Mouse (Mus musculus) forebrain, embryonic 12.5 days (tissue): ENCODE measurements around the gene Tm4sf1. TPM values are rescaled to one million over a fixed set of nuclear protein-coding genes. Genes with fewer than 3 reads are reported as not detected.

Experiments used
- ATAC-seq: fragments of 200-750 bp; cut with Nextera tagmentation; 2 replicates; pipeline ENCODE4 v1.8.0; 2017; ENCODE audit warnings: moderate TSS enrichment; ENCODE audit not compliant: low FRiP score
- H3K27ac ChIP-seq: fragments of 300-500 bp; sonication (generic); 2 replicates; pipeline ENCODE4 v1.5.1; 2016; ENCODE audit warnings: mild to moderate bottlenecking
- H3K27me3 ChIP-seq: fragments of 300-500 bp; sonication (generic); 2 replicates; pipeline ENCODE4 v1.6.1; 2016; ENCODE audit warnings: mild to moderate bottlenecking
- H3K36me3 ChIP-seq: fragments of 300-500 bp; sonication (generic); replicated peaks from 2 replicates; pipeline ENCODE4 v1.6.1; 2016; ENCODE audit warnings: mild to moderate bottlenecking
- H3K4me1 ChIP-seq: fragments of 300-500 bp; sonication (generic); 2 replicates; pipeline ENCODE4 v1.6.1; 2016
- H3K4me2 ChIP-seq: fragments of 300-500 bp; sonication (generic); 2 replicates; pipeline ENCODE4 v1.6.1; 2016; ENCODE audit warnings: mild to moderate bottlenecking, moderate library complexity
- H3K4me3 ChIP-seq: fragments of 300-500 bp; sonication (generic); replicated peaks from 2 replicates; pipeline ENCODE4 v1.5.1; 2016; ENCODE audit warnings: mild to moderate bottlenecking
- H3K9ac ChIP-seq: fragments of 300-500 bp; sonication (generic); 2 replicates; pipeline ENCODE4 v1.6.1; 2016; ENCODE audit warnings: mild to moderate bottlenecking
- H3K9me3 ChIP-seq: fragments of 300-500 bp; sonication (generic); 2 replicates; pipeline ENCODE4 v1.6.1; 2016
- WGBS: fragments of 180-500 bp; shearing (Covaris S2); methylation state at CpG from one replicate; pipeline ENCODE4 v1.1.7; 2016; 5-methylcytosine and 5-hydroxymethylcytosine counted together
- polyA plus RNA-seq: library from polyadenylated mRNA; unstranded; fragments of >200 nt; fragmentation: Nextera tagmentation; extraction: Ambion mirVana; gene quantifications from 2 replicates; pipeline ENCODE4 v1.2.1, GENCODE M21; 2016

Gene Tm4sf1
- polyA plus RNA-seq, 1 experiment from 2014 or later, result 13.1 TPM

DNA sequence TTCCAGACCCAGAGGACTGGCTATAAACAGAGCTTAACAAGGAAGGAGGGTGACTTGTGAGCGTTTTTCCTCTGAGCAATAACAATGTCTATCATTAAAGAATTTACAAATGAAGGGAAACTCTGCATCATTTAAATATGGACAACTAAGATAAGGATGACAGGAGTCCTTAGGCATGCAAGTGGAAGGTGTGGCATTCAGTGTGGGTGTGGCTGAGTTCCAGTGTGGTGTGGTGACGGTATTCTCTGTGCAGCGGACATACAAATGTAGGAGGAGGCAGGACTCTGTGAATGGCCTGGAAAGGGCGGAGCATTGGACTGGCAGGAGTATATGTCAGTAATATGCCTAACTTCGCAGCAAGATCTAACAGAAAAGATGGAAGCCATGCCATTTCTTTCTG lies 24.3 kb downstream of the Tm4sf1 start:
- H3K36me3 ChIP-seq, result no peaks in the 10 kb centered on the region
- H3K27me3 ChIP-seq, result no peaks in the 10 kb centered on the region
- no peak for ATAC-seq
- 89% methylated on average over 5 of the region's 5 CpGs for WGBS
- no peak overlapping the region for H3K4me2 ChIP-seq
- H3K27ac ChIP-seq, result no peak overlapping the region
- H3K9me3 ChIP-seq, result no peaks in the 10 kb centered on the region
- H3K4me1 ChIP-seq, result no peaks in the 10 kb centered on the region
- no peak overlapping the region for H3K4me3 ChIP-seq
- no peak overlapping the region for H3K9ac ChIP-seq

DNA sequence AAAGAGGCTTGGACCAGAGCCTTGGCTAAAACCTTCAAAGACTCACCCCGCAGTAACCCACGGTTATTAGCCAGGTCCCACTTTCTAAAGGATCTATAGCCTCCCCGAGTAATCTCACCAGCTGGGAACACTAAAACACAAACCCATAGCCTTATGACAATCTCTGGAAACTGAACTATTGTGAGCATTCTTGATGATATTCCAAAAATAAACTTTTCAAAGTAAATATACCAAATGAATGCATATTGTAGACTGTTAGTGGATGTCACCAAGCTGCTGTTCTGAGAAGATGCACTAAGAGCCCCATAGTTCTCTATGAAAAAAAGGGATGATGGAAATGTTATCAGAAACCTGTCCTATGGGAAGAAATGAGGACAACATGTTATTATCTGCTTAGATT lies 25.0 kb downstream of the Tm4sf1 start:
- no peaks in the 10 kb centered on the region for H3K27me3 ChIP-seq
- WGBS, result 91% methylated on average over 3 of the region's 3 CpGs
- no peaks in the 10 kb centered on the region for H3K36me3 ChIP-seq
- no peak overlapping the region for H3K4me3 ChIP-seq
- H3K9ac ChIP-seq, result no peak overlapping the region
- no peak overlapping the region for H3K27ac ChIP-seq
- H3K4me1 ChIP-seq, result no peaks in the 10 kb centered on the region
- no peak for ATAC-seq
- H3K9me3 ChIP-seq, result no peaks in the 10 kb centered on the region
- H3K4me2 ChIP-seq, result no peak overlapping the region

DNA sequence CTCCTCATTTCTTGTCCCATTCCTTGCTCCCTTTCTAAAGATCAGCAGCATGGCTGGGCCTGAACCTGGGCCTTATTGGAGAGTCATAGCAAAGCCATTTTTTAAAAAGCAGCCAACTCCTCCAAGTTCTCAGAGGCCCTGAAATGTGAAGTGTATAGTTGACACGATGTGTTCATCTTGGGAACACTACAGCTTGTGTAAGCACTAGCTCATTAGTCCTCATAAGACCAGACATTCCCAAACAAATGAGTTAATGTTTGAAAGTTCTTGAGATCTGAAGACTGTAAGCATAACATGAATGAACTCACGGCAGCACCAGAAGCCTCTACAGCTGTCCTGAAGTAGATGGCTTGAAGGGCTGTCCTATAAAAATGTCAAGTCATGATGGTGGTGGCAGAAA lies 32.8 kb downstream of the Tm4sf1 start:
- no peak for ATAC-seq
- Histone ChIP-seq H3K9me3 (no peaks in the 10 kb centered on the region), H3K27ac (no peak overlapping the region), H3K4me2 (no peak overlapping the region), H3K36me3 (no peaks in the 10 kb centered on the region), H3K27me3 (no peaks in the 10 kb centered on the region), H3K4me1 (no peaks in the 10 kb centered on the region), H3K4me3 (no peak overlapping the region), H3K9ac (no peak overlapping the region)
- 69% methylated on average over 2 of the region's 2 CpGs for WGBS

DNA sequence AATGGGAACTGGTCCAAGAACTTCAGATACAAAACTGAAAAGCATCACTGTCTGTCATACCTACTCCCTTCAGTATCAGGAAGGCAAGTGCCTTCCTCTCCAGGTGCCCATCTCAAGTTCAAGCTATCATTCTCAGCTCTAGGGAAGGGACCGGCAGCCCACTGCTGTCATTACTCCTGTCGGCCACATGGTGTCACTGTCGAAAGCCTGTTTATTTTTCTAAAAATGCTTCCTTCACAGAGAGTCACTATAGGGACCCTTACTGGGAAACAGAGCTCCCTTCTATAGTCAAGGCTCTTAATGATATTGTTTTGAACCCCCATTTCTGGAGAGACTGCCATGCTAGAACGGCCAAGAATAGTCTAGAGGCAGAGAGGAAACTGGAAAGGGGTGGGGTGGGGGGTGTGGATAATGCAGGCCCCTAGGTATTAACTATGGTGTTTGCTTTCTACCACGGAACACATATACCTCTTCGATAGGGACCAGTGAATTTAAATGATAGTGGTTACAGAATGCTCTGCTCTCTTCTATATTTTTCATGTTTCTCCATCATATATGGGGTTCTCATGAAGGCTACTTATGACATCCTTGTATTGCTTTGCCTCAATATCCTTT lies 34.1 kb downstream of the Tm4sf1 start:
- Histone ChIP-seq H3K27ac (no peak overlapping the region), H3K9me3 (no peaks in the 10 kb centered on the region), H3K4me2 (no peak overlapping the region), H3K27me3 (no peaks in the 10 kb centered on the region), H3K4me1 (no peaks in the 10 kb centered on the region), H3K4me3 (no peak overlapping the region), H3K36me3 (no peaks in the 10 kb centered on the region), H3K9ac (no peak overlapping the region)
- WGBS, result 33% methylated on average over 6 of the region's 6 CpGs
- ATAC-seq, result peak; percentile 79; the same call in 1 of the 2 replicates

DNA sequence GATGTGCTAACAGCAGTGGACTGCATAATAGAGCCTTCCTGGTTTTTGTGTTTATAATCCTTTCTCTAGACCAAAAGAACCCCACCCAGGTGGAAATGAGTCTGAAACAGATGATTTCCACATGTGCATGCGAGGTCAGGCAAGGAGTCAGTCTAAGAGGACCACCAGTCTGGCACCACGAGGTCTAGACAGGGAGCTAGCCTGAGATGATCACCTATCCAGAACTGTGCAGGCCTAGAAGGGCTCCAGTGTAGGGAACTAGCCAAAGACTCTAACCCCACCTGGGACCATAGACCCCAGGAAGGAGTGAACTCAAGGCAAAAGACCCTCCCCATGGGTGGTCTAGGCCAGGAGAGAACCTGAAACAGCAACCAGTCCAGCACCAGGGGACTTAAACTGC lies 48.7 kb downstream of the Tm4sf1 start:
- Histone ChIP-seq H3K27me3 (no peaks in the 10 kb centered on the region), H3K27ac (no peak overlapping the region), H3K4me3 (no peak overlapping the region), H3K36me3 (no peaks in the 10 kb centered on the region), H3K9ac (no peak overlapping the region), H3K9me3 (no peaks in the 10 kb centered on the region), H3K4me2 (no peak overlapping the region), H3K4me1 (no peaks in the 10 kb centered on the region)
- WGBS, result 74% methylated on average over 2 of the region's 2 CpGs
- ATAC-seq, result no peak

DNA sequence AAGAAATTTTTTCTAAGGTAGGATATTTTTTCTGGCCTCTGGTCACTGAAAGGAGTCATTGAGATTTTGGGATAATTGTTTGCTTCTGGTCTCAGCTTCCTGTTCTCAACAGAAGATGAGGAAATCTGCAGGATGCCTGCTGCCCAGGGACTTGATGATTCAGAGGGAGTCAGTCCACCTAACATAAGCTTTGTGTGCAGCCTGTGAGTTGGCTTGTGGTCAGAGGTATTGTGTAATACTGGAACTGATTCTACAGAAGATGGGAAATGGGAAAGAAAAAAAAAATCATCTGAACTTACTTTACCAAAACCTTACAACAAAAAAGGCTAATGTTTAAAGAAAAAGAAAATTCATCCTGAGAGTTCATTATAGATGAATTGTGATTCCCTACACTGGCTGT lies 49.2 kb downstream of the Tm4sf1 start:
- Histone ChIP-seq H3K4me2 (no peak overlapping the region), H3K27ac (no peak overlapping the region), H3K4me3 (no peak overlapping the region), H3K4me1 (no peaks in the 10 kb centered on the region), H3K9me3 (no peaks in the 10 kb centered on the region), H3K27me3 (no peaks in the 10 kb centered on the region), H3K36me3 (no peaks in the 10 kb centered on the region), H3K9ac (no peak overlapping the region)
- ATAC-seq, result no peak

DNA sequence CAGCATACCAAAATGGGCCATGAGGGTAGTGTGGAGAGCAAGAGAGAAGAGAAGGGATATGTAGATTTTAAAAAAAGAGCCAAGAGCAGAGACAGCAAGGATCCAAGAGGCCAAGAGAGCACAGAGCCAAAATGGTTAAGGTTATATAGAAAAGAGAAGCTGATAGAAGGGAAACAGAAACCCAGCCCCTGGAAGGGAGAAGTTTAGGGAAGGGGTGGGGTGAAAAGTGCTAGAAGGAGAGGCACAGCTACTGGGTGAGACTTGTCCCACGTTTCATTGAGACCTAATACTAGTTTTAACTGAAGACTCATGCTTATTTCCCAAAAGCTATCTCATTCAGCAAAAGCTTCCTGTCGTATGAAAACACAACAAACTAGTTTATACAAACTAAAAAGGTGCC lies 56.5 kb downstream of the Tm4sf1 start:
- Histone ChIP-seq H3K36me3 (no peaks in the 10 kb centered on the region), H3K9ac (no peak overlapping the region), H3K4me1 (no peaks in the 10 kb centered on the region), H3K4me2 (no peak overlapping the region), H3K27me3 (no peaks in the 10 kb centered on the region), H3K4me3 (no peak overlapping the region), H3K27ac (no peak overlapping the region), H3K9me3 (no peaks in the 10 kb centered on the region)
- WGBS, result 75% methylated on average over 2 of the region's 2 CpGs
- ATAC-seq, result no peak

Other genes with a start within 250 kb of the Tm4sf1 start
- gene Tm4sf4, start 123.3 kb upstream of the Tm4sf1 start, polyA plus RNA-seq, result not detected in 2 replicates